Mouse (Mus musculus) liver, embryonic 11.5 days (tissue): ENCODE data around the gene Hamp. TPM values are rescaled to one million over a fixed set of nuclear protein-coding genes. Genes with fewer than 3 reads are reported as not detected.

ENCODE experiments used
- ATAC-seq: fragments of 200-750 bp; cut with Nextera tagmentation; replicated peaks from 2 replicates; pipeline ENCODE4 v1.8.0; 2017; ENCODE audit warnings: moderate number of reproducible peaks, mild to moderate bottlenecking, moderate TSS enrichment, moderate library complexity; ENCODE audit not compliant: low FRiP score
- DNase-seq: peaks from one replicate; pipeline ENCODE4 v3.0.0-alpha.2; 2017; ENCODE audit warnings: low spot score
- H3K27ac ChIP-seq: fragments of 300-500 bp; sonication (generic); 2 replicates; pipeline ENCODE4 v1.5.1; 2014; ENCODE audit warnings: mild to moderate bottlenecking, low read depth, low read length, control low read depth
- H3K27me3 ChIP-seq: fragments of 300-500 bp; sonication (generic); replicated peaks from 2 replicates; pipeline ENCODE4 v1.6.1; 2014; ENCODE audit warnings: low read length, mixed read lengths; ENCODE audit not compliant: control insufficient read depth, insufficient read depth
- H3K36me3 ChIP-seq: fragments of 300-500 bp; sonication (generic); 2 replicates; pipeline ENCODE4 v1.6.1; 2014; ENCODE audit warnings: mild to moderate bottlenecking, low read length, moderate library complexity, mixed read lengths; ENCODE audit not compliant: control insufficient read depth, insufficient read depth
- H3K4me1 ChIP-seq: fragments of 300-500 bp; sonication (generic); replicated peaks from 2 replicates; pipeline ENCODE4 v1.6.1; 2014; ENCODE audit warnings: low read length, mixed read lengths; ENCODE audit not compliant: control insufficient read depth, insufficient read depth
- H3K4me2 ChIP-seq: fragments of 300-500 bp; sonication (generic); 2 replicates; pipeline ENCODE4 v1.6.1; 2014; ENCODE audit warnings: mild to moderate bottlenecking, control low read depth, moderate library complexity
- H3K4me3 ChIP-seq: fragments of 300-500 bp; sonication (generic); 2 replicates; pipeline ENCODE4 v1.5.1; 2014; ENCODE audit warnings: low read depth, low read length, control low read depth
- H3K9ac ChIP-seq: fragments of 300-500 bp; sonication (generic); 2 replicates; pipeline ENCODE4 v1.6.1; 2014; ENCODE audit warnings: low read depth, low read length, control low read depth
- H3K9me3 ChIP-seq: fragments of 300-500 bp; sonication (generic); 2 replicates; pipeline ENCODE4 v1.6.1; 2016; ENCODE audit warnings: low read length, inconsistent platforms, mixed read lengths; ENCODE audit not compliant: control insufficient read depth
- WGBS: fragments of 180-500 bp; shearing (Covaris S2); extraction: QIAGEN DNeasy Blood & Tissue Kit; methylation state at CpG from one replicate; pipeline ENCODE4 v1.1.7; 2014; 5-methylcytosine and 5-hydroxymethylcytosine counted together
- polyA plus RNA-seq: library from polyadenylated mRNA; unstranded; fragments of >200 nt; fragmentation: Nextera tagmentation; extraction: Ambion mirVana; gene quantifications from 2 replicates; pipeline ENCODE4 v1.2.1, GENCODE M21; 2014

Gene Hamp
- polyA plus RNA-seq, 1 experiment from 2014 or later, result not detected

DNA sequence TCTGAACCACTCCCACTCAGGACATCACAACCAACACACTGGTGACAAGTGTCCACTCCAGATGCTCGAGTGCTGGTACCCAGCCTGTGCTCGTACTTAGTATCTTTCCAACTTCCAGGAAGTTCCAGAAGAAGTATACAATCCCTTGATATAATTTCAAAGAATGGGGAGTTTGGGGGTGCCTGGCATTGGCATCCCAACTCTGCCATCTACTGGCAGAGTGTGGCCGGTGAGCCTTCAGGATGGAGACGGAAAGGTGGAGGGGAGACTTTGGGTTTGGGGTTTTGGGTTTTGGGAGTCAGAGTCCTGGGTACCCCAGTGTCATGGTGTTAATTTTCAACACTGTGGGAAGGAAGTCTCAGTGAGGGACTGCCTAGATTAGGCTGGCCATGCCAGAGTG is 39.8 kb downstream of the Hamp start:
- Histone ChIP-seq H3K4me3 (no peak overlapping the region), H3K27ac (no peak overlapping the region), H3K27me3 (peaks cover 4% of the 10 kb centered on the region; the same call in 1 of the 2 replicates), H3K4me1 (peaks cover 3% of the 10 kb centered on the region; the same call in 1 of the 2 replicates), H3K4me2 (no peak overlapping the region), H3K9ac (no peak overlapping the region), H3K36me3 (no peaks in the 10 kb centered on the region), H3K9me3 (no peaks in the 10 kb centered on the region)
- DNase-seq, result no peak
- WGBS, result 37% methylated on average over 4 of the region's 4 CpGs
- no peak for ATAC-seq

GRCm38 (mm10) chr7:30895217-30895616 is 48.6 kb downstream of the Hamp start:
- DNase-seq, result no peak
- no peak overlapping the region for H3K27ac ChIP-seq
- no peaks in the 10 kb centered on the region for H3K4me1 ChIP-seq
- H3K36me3 ChIP-seq, result no peaks in the 10 kb centered on the region
- H3K9me3 ChIP-seq, result no peaks in the 10 kb centered on the region
- H3K4me3 ChIP-seq, result no peak overlapping the region
- WGBS, result 72% methylated on average over 3 of the region's 3 CpGs
- no peak overlapping the region for H3K9ac ChIP-seq
- no peak overlapping the region for H3K4me2 ChIP-seq
- no peaks in the 10 kb centered on the region for H3K27me3 ChIP-seq
- ATAC-seq, result no peak

GRCm38 (mm10) chr7:30892515-30892914 is 51.3 kb downstream of the Hamp start:
- ATAC-seq, result no peak
- Histone ChIP-seq H3K4me2 (no peak overlapping the region), H3K4me1 (no peaks in the 10 kb centered on the region), H3K9ac (no peak overlapping the region), H3K4me3 (no peak overlapping the region), H3K27ac (no peak overlapping the region), H3K9me3 (no peaks in the 10 kb centered on the region), H3K36me3 (no peaks in the 10 kb centered on the region), H3K27me3 (no peaks in the 10 kb centered on the region)
- no peak for DNase-seq
- 55% methylated on average over 3 of the region's 3 CpGs for WGBS

Other genes starting within 250 kb of the Hamp start
- 0.53 TPM in 1 of 2 replicates, not detected in the other for gene 2200002J24Rik, start 245.1 kb downstream of the Hamp start, polyA plus RNA-seq
- gene Atp4a, start 231.8 kb downstream of the Hamp start, polyA plus RNA-seq, result 1.5 and 1.9 TPM in 2 replicates
- gene Tmem147, start 214.5 kb downstream of the Hamp start, polyA plus RNA-seq, result 168 and 181 TPM in 2 replicates
- gene Gapdhs, start 200.4 kb downstream of the Hamp start, polyA plus RNA-seq, result 0.31 and 0.44 TPM in 2 replicates
- 0.07 and 0.21 TPM in 2 replicates for gene Sbsn, start 192.6 kb downstream of the Hamp start, polyA plus RNA-seq
- not detected in 2 replicates for gene Dmkn, start 180.3 kb downstream of the Hamp start, polyA plus RNA-seq
- gene Krtdap, start 156.1 kb downstream of the Hamp start, polyA plus RNA-seq, result not detected in 2 replicates
- gene Ffar2, start 120.3 kb downstream of the Hamp start, polyA plus RNA-seq, result 0.36 and 0.47 TPM in 2 replicates
- not detected in 2 replicates for gene Ffar3, start 87.9 kb downstream of the Hamp start, polyA plus RNA-seq
- not detected in 2 replicates for gene Ffar1, start 82.5 kb downstream of the Hamp start, polyA plus RNA-seq
- 0.07 TPM in 1 of 2 replicates, not detected in the other for gene Cd22, start 63.7 kb downstream of the Hamp start, polyA plus RNA-seq
- gene Mag, start 29.2 kb downstream of the Hamp start, polyA plus RNA-seq, result 0.08 and 0.23 TPM in 2 replicates
- not detected in 2 replicates for gene Hamp2, start 19.4 kb downstream of the Hamp start, polyA plus RNA-seq
- gene Usf2, start 12.8 kb upstream of the Hamp start, polyA plus RNA-seq, result 17.8 and 19.9 TPM in 2 replicates
- 39.7 and 43.0 TPM in 2 replicates for gene Lsr, start 29.4 kb upstream of the Hamp start, polyA plus RNA-seq
- gene Fam187b, start 29.8 kb upstream of the Hamp start, polyA plus RNA-seq, result 3.2 and 4.1 TPM in 2 replicates
- 28.1 and 31.1 TPM in 2 replicates for gene Fxyd5, start 98.4 kb upstream of the Hamp start, polyA plus RNA-seq
- 1.9 and 2.6 TPM in 2 replicates for gene Fxyd7, start 107.4 kb upstream of the Hamp start, polyA plus RNA-seq
- 23.5 and 35.8 TPM in 2 replicates for gene Fxyd1, start 113.2 kb upstream of the Hamp start, polyA plus RNA-seq
- gene Lgi4, start 115.3 kb upstream of the Hamp start, polyA plus RNA-seq, result 0.30 and 0.45 TPM in 2 replicates
- 1.2 and 1.7 TPM in 2 replicates for gene Fxyd3, start 132.7 kb upstream of the Hamp start, polyA plus RNA-seq
- gene Hpn, start 171.3 kb upstream of the Hamp start, polyA plus RNA-seq, result 36.6 and 38.3 TPM in 2 replicates
- gene Scn1b, start 183.0 kb upstream of the Hamp start, polyA plus RNA-seq, result 0.57 and 1.0 TPM in 2 replicates
- gene Gramd1a, start 211.9 kb upstream of the Hamp start, polyA plus RNA-seq, result 40.9 and 47.6 TPM in 2 replicates